Mouse (Mus musculus) MEL (cell line): ENCODE results near the gene Gmds.
A peak's percentile ranks its signal among the peaks of the same experiment; 100 is the strongest.

Source experiments
- BHLHE40 ChIP-seq: IDR thresholded peaks from 2 replicates; pipeline ENCODE4 v1.6.1; 2012; ENCODE audit warnings: low read depth, mild to moderate bottlenecking, inconsistent platforms, low read length, improper control_type of control experiment, borderline replicate concordance
- CTCF ChIP-seq, 3 experiments: IDR thresholded peaks in 2 of 3; conservative IDR thresholded peaks in 1 of 3; 2 replicates each; pipeline ENCODE4 v1.5.1; 2011 to 2012; ENCODE audit warnings: low read length in 3 of 3, low read depth in 2 of 3, mild to moderate bottlenecking in 2 of 3, improper control_type of control experiment in 1 of 3, inconsistent platforms in 1 of 3, mixed read lengths in 1 of 3, moderate library complexity in 1 of 3; ENCODE audit not compliant: control insufficient read depth in 1 of 3, insufficient read depth in 1 of 3, poor library complexity in 1 of 3, severe bottlenecking in 1 of 3
- GATA1 ChIP-seq: IDR thresholded peaks from 2 replicates; pipeline ENCODE4 v1.6.1; 2011; ENCODE audit warnings: low read depth, low read length, improper control_type of control experiment
- POLR2A ChIP-seq, 2 experiments: IDR thresholded peaks; 2 replicates each; pipeline ENCODE4 v1.6.1; 2011 to 2012; ENCODE audit warnings: low read length in 2 of 2, mild to moderate bottlenecking in 2 of 2, control low read depth in 1 of 2, improper control_type of control experiment in 1 of 2, low read depth in 1 of 2, moderate library complexity in 1 of 2; ENCODE audit not compliant: control insufficient read depth in 1 of 2, insufficient read depth in 1 of 2, poor library complexity in 1 of 2
- TAL1 ChIP-seq: IDR thresholded peaks from 2 replicates; pipeline ENCODE4 v1.6.1; 2012; ENCODE audit warnings: mild to moderate bottlenecking, inconsistent platforms, low read length, moderate library complexity, mixed read lengths
- TBP ChIP-seq: IDR thresholded peaks from 2 replicates; pipeline ENCODE4 v1.8.0; 2011; ENCODE audit warnings: low read depth, low read length, improper control_type of control experiment
- USF1 ChIP-seq: IDR thresholded peaks from 2 replicates; pipeline ENCODE4 v1.6.1; 2014; ENCODE audit warnings: low read depth, mild to moderate bottlenecking, inconsistent platforms, low read length, improper control_type of control experiment, moderate library complexity
- ZKSCAN1 ChIP-seq: IDR thresholded peaks from 2 replicates; pipeline ENCODE4 v1.6.1; 2012; ENCODE audit warnings: low read depth, mild to moderate bottlenecking, inconsistent platforms, low read length, improper control_type of control experiment, moderate library complexity

DNA sequence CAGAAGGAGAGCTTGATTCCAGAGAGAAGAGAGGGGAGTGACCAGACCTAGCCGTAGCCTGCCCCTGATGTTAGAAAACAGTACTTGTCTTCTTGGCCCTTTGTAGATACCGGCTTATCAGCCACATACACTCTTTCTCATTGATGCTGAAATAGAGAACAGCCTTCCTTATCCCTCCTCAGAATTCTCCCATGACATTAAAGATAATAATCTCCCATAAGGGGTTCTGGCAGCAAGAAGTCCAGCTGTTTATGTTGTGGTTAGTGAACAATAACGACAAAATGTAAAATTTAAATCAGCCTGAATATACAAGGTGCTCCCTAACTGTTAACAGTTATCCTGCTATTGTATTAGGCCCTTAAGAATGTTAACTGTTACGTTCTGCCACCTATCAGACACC is 414.0 kb downstream of the Gmds start:
- TF ChIP-seq CTCF (IDR thresholded peaks at IDR 0.05 in 2 of 3, conservative IDR thresholded peaks at IDR 0.05 in 1 of 3; ENCODE audit: control insufficient read depth in 1 of 3, insufficient read depth in 1 of 3, low read depth in 2 of 3, low read length in 3 of 3, poor library complexity in 1 of 3, severe bottlenecking in 1 of 3) (no peak), GATA1 (peak; percentile 94), TBP (no peak), USF1 (no peak), TAL1 (peak; percentile 61), POLR2A (IDR thresholded peaks at IDR 0.05; ENCODE audit: control insufficient read depth in 1 of 2, insufficient read depth in 1 of 2, low read depth in 1 of 2, low read length in 2 of 2, poor library complexity in 1 of 2) (no peak), ZKSCAN1 (no peak), BHLHE40 (no peak)
